Mouse (Mus musculus) urinary bladder, postnatal 10 days (tissue): ENCODE measurements around the gene Ankrd17.
"Not testable (repeated sequence)": the region's sequence is repeated elsewhere in the genome, so short reads cannot be mapped to it uniquely, and the experiment has no call there.

Experiments used
- DNase-seq: peaks from one replicate; pipeline ENCODE4 v3.0.0; 2022; ENCODE audit warnings: low spot score

The Ankrd17 gene

DNA sequence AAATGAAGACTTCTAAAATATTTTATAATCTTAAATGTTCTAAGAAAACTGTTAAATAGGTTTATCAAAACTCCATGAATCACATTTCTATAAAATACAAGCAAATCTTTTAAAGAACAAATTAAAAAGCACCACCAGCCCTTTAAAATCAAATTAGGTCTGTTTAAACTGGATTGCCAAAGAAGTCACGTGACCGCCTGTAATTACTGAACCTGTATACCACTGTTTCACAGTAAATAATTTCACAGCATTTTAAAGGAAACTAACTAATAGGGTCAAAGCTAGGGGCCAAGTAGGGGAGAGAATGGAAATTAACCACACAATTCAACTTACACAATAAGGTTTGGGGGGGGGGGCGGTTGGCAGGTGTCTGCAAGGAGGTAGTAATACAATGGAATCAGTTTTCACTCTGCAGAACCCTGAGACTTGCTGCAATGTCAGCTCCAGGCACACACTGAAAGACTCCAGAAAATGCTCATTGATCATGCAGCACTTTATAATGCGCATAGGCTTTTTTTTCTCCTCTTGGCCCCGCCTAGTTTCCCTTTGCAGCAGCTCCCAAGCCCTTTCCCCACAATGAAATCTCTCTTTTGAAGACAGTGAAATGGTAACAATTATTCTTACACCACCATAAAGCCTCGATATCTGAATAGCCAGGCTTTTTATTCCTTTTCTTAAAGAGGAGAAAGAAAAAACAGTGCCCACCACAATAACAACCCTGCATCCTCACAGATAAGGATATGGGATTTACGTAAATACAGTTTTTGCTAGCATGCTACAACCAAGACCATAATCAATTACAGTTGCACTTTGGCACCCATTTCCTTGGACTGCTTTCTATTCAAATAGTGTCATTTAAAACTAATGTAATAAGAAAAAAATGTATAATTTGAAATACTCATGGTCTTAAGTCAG lies 27.9 kb downstream of the Ankrd17 start:
- no peak for DNase-seq

DNA sequence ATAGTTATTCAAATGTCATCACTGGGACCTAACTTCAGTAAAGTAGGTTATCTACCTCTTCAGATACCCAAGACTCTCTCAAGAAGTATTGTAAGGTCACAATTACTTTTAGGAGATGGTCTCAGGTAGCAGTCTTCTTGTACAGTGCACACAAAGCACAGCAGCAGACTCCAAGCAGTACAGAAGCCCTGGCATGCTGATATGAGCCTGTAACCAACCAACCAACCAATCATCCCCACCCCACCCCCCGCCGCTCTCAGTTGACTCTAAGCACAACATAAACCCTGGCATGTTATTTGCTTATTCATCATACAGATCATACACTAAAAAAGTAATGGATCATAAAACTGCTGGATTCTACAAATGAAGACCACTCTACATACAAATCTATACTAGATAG lies 33.9 kb downstream of the Ankrd17 start:
- no peak for DNase-seq

DNA sequence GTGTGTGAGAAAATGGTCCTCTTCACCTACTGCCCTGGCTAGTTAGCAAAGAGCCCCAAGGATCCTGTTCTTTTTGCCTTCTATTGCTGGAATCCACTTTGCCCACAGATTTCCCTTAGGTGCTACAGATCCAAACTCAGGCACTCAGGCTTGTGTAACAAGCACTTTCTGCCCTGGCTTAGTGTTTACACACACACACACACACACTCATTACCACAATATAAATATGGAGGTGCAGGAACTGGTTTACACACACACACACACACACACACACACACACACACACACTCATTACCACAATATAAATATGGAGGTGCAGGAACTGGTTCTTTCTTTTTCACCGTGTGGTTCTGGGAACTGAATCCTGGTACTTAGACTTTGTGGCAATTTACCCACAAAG lies 35.3 kb downstream of the Ankrd17 start:
- no peak for DNase-seq

DNA sequence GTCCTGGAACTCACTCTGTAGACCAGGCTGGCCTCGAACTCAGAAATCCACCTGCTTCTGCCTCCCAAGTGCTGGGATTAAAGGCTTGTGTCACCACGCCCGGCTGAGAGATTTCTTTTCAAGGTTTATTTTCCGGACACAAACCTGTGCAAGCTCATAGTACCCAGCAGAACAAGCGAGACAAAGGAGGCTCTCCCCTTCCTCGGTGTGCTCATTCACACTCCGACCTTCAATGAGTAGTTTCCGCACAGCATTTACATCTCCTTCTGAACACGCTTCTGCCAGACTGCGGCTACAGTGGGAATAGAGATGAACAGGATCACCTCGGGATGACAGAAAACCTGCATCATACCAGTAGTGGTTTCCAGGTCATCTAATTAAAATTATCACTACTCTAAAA lies 68.0 kb downstream of the Ankrd17 start:
- no peak for DNase-seq

DNA sequence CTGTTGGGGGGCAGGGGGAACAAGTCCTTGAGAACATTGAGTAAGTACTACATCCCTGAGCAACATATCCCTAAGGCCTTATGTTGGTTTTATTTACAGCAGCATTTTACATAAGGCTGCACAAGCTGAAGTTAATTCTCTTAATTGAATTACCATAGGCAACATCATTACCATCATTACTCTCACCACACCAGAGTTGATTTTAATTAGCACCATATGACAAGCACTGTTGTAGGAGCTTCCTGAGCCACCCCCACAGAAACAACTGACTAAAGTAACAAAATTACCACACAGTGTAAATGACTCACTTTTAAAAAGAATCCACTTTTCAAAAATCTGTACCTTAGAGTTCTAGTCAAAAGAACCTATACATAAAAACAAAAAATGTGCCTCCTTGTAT lies 76.5 kb downstream of the Ankrd17 start:
- no peak for DNase-seq

DNA sequence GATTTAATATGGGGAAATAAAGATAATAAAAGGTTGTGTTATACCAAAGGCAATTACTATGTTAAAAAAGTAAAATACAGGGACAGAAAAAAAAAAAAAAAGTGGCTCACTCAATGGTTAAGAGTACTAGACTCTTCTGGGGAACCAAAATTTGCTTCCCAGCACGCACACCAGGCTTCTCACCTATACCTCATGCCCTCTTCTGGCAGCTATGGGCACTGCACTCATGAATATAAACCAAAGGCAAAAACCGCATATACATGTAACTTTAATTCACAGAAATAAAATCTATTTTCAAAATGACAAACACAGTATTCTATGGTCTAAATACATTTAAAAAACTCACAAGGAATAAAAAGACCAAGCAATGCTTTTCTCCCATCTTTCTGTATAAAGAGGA lies 79.8 kb downstream of the Ankrd17 start:
- DNase-seq, result no peak

DNA sequence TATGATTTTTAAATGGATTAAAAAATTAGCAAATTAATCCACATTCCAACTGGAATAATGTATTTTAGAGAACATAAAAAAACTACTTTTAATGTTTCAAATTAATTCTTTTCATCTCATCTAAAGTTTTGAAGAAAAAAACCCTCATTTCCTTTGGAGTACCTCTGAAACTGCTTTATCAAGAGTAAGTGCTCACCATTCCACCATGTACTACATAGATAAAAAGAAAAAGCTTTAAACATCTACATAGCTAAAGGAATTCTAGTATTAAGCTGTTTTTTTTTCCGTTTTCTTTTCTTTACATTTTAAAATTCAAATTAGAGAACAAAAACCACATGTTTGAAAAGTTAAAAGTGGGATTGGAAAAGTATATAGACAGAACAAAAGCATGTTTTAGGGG lies 86.3 kb downstream of the Ankrd17 start:
- DNase-seq, result no peak

DNA sequence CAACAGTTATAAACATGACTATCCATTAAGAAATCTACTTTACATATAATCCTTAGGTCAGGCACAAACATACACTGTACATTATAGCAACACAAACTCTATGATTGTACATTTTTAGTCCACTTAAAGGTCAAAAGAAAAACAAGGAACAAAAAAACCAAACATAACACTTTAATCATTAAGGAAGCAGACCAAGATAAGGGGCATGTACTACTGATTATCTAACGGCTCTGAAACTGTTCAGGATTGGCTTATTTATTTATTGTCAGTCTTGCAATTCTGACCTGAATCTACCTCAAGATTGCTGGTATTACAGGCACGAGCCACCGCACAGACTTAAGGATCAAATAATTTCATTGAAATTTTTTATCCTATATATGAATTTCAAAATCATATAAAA lies 87.0 kb downstream of the Ankrd17 start:
- no peak for DNase-seq

DNA sequence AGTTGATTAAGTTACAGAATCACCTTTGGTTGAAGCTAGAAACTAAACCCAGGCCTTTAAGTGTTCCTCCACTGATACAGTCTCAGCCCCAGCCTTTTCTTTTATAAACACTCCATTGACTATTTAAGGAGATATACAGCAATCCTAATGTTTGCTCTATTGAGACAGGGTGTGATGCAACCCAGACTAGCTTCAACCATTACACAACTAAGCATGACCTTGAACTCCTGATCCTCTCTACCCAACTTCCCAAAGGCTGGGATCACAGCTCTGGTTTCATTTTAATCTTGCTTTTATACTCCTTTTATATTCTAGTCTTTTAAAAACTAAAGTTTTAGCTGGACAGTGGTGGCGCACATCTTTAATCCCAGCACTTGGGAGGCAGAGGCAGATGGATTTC lies 88.9 kb downstream of the Ankrd17 start:
- DNase-seq, result no peak

DNA sequence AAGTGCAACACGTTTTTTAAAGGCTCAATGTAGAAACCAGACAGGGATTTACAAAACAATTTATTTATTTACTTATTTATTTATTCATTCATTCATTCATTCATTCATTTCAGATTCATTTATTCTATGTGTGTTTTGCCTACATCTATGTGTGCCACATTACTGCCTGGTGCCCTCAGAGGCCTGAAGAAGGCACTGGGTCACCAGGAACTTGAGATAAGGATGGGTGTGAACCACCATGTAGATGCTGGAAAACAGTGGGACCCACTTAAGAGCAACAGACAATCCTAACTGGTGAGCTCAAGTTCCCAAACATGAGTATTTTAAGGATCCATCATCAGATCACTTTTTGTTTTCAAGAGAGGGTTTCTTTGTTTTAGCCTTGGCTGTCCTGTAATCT lies 91.6 kb downstream of the Ankrd17 start:
- DNase-seq, result no peak

DNA sequence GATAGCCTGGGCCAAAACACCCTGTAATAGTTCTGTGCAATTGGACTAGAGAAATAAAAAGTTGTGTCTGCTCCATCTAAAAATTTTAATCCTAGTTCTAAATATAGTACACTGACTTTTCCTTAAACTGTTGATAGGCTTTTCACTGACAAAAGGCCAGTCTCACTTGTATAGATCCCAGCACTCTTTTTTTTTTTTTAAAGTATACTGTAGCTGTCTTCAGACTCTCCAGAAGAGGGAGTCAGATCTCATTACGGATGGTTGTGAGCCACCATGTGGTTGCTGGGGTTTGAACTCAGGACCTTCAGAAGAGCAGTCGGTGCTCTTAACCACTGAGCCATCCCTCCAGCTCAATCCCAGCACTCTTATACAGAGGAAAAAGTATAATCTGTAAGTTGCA lies 104.1 kb downstream of the Ankrd17 start:
- not testable (repeated sequence) for DNase-seq

DNA sequence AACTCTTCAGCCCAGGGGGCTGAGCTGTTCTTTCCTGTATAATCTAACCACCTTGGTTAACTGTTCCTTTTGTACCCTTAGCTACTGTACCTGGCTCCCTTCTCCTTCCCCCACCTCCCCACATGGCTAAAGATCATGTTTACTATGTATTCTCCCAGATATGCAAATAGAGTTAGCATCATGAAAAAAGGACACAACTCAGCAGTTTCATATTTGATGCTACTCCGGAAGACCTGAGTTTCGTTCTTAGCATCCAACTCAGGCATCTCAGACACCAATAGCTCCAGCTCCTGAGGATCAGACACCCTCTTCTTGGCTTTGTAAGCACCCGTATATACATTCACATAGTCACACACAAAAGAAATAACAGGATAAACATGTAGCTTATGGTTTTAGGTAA lies 109.4 kb downstream of the Ankrd17 start:
- no peak for DNase-seq

DNA sequence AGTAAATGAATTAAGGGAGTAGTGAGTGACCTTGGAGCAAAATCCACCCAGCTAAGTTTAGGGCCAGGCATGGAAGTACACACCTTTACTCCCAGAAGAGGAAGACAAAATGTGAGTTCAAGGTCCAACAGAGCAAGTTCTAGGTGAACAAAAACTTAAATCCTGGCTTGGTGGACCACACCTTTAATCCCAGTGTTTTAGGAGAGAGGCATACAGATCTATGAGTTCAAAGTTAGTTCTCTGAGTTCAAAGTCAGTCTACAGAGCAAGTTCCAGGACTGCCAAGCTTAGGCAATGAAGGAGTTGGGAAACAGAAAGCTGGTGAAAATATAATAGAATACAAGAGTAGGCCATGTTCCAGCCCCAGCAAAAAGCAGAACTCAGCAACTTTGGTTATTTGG lies 118.9 kb downstream of the Ankrd17 start:
- DNase-seq, result no peak

DNA sequence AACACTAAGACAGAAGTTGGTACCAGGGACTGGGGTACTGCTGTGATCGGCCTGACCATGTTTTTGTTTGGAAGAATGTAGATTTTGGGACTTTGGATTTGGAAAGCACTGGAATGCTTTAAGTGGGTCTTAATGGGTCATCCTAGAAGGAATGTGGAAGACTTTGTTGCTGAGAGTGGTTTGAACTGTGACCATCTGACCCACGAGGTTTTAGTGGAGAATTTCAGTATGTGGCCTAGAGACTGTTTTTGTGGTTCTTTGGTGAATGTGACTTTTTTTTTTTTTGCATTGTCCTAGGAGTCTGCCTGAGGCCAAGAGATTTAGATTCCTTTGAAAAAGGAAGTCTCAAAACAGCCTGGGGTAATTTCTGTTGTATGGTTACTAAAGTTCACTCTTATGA lies 119.4 kb downstream of the Ankrd17 start:
- no peak for DNase-seq

DNA sequence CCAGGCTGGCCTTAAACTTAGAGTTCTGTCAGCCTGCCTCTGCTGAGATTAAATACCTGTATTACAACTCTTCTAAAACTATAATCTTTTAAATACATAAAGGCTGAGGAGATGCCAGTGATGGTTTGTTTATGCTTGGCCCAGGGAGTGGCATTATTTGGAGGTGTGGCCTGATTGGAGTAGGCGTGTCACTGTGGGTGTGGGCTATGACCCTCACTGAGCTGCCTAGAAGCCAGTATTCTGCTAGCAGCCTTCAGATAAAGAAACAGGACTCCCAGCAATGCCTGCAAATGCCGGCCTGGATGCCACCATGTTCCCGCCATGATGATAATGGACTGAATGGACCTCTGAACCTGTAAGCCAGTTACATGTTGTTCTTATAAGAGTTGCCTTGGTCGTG lies 119.8 kb downstream of the Ankrd17 start:
- DNase-seq, result no peak

DNA sequence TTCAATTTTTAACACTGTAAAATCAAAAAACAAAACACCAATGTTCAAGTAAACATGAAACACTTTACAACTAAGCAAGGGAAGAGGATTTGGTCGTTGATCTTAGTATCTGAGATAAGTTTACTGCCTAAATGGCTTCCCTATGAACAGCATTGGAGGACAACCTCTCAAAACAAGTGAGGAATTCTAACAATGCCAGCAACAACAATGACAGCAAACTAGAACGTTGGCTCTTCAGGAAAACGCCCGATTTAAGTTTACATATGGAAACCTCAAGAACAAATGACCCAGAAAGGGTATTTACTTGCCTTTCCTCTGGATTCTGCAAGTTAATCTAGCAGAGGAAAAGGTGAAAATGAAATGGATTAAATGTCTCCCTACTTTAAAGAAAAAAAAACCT lies 121.0 kb downstream of the Ankrd17 start:
- DNase-seq, result no peak

DNA sequence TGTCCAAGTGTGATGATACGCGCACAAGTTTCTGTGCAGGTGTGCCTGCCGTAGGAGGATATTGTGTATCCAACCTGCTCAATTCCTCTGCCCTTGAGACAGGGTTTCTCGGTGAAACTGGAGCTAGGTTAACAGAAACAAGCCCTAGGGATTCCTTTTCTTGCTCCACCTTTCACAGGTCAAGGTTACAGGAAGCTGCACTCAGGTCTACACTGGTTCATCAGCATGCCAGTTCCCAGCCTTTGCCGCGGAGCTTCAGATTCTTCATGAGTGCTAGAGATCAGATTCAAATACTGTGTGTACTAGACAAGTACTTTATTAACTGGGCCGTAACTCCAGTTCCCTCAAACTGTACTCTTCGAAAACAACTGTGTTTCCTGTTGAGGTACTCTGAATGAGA lies 131.2 kb downstream of the Ankrd17 start:
- no peak for DNase-seq

DNA sequence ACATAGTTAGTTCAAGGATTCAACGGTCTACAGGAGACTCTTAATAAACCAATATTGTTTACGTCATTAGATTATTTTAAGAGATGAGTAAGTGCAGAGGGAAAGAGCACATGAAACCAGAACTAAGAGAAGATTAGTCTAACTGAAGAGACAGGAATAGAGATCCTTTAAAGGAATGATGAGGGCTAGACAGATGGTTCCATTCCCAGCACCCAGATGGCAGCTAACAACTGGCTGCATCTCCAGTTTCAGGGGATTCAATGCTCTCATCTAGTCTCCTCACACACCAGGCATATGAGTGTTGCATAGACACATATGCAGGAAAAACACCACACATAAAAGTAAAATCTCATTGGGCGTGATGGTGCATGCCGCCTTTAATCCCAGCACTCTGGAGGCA lies 133.1 kb downstream of the Ankrd17 start:
- DNase-seq, result no peak

DNA sequence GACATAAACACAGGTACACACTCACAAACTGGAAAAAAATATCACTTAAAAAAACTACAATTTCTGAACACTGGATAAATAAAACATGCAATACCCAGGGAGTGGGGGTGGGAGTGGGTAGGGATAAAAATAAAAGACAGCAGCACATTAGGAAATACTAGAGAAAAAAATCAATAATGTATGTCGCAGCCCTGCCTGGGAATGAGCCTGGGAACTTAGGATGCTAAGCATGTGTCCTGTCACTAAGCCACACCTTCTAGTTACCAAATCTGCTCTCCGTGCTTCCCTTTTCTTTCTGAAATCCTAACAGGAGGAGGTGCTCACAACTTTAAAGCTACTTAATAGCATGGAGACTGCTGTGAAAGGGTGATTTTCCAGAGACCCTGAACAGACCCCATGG lies 136.6 kb downstream of the Ankrd17 start:
- DNase-seq, result no peak

DNA sequence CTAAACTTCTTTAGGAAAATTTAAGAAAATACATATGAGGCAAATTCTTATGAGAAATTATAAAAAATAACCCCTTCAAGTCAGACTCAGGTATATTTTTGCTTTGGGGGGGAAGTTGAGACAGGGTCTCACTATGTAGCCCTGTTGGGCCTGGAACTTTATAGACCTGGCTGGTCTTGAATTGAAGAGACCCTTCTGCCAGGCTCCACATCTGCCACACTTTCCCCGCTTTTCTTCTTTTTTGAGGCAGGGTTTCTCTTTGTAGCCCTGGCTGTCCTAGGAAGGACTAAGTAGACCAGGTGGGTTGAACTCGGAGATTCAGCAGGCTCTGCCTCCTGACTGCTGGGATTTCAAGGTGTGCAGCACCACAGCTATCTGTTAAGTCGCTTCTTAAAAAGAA lies 139.7 kb downstream of the Ankrd17 start:
- no peak for DNase-seq

DNA sequence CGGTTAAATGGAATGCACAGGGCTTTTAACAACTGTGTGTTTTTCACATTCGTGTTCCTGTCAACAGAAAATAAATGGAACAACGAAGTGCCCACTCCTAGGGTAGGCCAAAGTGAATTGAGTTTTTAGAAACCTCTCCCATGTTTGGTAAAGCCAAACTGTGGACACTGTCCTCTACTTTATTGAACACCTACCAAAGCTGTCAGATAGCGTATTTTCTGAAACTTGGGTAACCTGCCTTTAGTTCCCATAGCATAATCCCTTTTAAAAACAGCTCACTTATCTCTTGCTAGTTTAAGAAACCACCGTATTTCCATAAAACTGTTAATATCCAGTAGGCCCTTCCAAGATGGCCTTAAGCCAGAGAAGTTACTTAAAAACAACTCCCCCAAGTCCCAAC lies 141.6 kb downstream of the Ankrd17 start:
- no peak for DNase-seq

DNA sequence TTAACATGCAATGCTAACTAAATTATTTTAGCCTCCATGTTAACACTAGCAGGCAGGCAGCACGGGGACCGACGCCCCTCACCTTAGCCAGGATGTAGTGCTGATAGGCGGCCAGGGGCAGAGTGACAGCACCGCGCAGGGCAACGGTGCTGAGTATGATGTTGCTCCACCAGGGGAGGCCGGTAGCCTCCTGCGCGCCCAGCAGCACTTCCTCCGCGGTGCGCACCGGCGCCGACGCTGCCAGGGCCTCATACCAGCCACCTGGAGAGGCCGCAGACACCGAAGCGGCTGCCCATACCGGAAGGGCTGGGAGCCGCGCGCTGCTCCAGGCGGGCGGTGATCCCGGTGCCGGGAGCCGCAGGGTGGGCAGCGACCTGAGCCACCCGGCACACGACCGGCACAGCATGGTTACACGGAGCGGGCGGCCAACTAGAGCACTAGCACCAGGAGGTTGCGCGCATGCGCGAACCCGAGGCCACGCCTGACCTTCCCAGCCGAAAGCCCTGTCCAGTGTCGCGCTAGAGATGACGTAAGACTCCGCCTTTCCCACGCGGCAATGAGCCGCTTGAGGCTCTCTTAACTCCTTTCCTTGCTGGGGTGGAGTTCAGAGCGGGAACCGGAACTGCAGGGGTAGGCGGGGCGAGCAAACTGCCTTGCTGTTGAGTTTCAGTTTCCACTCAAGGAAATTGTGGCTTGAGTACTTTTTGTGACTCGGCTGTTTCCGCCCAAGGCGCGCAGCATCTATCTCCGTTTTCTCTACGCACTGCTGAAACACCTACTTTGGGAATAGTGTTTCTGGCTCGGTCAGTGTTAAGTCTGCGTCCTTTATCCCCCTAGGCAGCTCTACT lies 142.6 kb downstream of the Ankrd17 start, which contains the start of gene Cox18:
Cox18 (minus strand) TSS at position 468 of the 848 bp plus-strand sequence.
- peak; percentile 94 for DNase-seq

DNA sequence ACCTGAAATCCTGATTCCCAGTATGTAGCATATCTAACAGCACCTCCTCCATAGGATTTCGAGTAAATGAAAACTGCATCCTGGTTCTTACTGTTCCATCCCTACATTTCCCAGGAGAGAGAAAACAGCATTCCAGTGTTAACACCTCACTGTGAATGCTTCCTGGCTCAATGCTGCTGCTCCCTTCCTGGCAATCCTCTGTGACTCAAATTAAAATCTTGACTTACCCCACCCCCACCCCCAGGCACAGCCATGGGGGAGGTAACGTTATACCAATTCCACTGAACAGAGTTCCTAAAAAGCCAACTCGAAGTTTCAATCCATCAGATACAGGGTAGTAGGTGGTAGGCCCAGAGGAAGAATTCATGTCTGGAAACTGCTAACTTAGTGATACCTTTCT lies 143.4 kb downstream of the Ankrd17 start:
- no peak for DNase-seq
